Comparison of ENCODE assay signal across 8 mouse cellular contexts in the genomic region with DNA sequence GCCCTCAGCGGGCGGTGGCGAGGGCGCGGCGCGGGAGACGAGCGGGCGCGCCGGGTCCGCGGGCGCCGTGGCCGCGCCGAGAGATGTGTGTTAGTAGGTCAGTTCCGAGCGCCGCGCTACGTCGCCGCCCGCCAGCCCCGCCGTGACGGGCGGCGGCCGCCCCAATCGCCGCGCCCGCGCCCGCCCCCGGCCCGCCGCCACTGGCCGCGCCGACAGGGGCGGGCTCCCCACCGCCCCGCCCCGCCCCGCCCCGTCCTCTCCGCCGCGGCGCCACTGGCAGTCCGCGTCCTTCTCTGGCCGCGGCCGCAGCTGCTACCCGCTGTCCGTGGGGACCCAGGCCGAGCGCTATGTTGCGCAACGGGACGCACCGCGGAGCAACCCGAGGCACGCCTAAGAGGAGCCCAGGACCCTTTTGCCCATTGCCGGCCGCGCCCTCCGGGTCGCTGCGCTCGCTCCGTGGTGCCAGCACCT. TPM values are rescaled to one million over a fixed set of nuclear protein-coding genes. Genes with fewer than 3 reads are reported as not detected.
A peak's percentile ranks its signal among the peaks of the same experiment; 100 is the strongest.
DNase-seq lines count a peak whose midpoint lies in the region; ATAC-seq and TF ChIP-seq lines count a peak whose summit lies in the region.

Gene Nfil3, minus strand, starts transcription at position 123 of the 471 bp plus-strand sequence.

- peak within 1 kb of the TSS; percentile 91 for H3K4me3 ChIP-seq in cerebellum, adult 2 months (replicated peaks; ENCODE audit: insufficient read depth, low read depth, low read length)
- peak within 1 kb of the TSS; percentile 89 for H3K4me3 ChIP-seq in intestine, embryonic 16.5 days (ENCODE audit: low read length)
- H3K4me3 ChIP-seq in limb, embryonic 10.5 days, result peak within 1 kb of the TSS; percentile 88
- peak within 1 kb of the TSS; percentile 83 for H3K4me3 ChIP-seq in midbrain, embryonic 10.5 days

- TF ChIP-seq POLR2A in cerebellum, adult 2 months (IDR thresholded peaks at IDR 0.05; ENCODE audit: borderline replicate concordance, insufficient read depth, low read length), result peak; percentile 51; the same call in 1 of the 2 replicates

- peak within 1 kb of the TSS; percentile 98 for H3K4me2 ChIP-seq in intestine, embryonic 16.5 days (ENCODE audit: low read depth, low read length)

- TF ChIP-seq CTCF in cerebellum, adult 2 months (IDR thresholded peaks at IDR 0.05; ENCODE audit: borderline replicate concordance, insufficient read depth, low read depth, low read length), result no peak

- peak in 1 of 2 experiments; percentile 87 for DNase-seq in cerebellum, adult 2 months
- no peak for DNase-seq in cerebellum, adult 11-12 months
- DNase-seq in embryo, embryonic 10.5 days (ENCODE audit: low spot score), result peak; percentile 89
- DNase-seq in limb, embryonic 10.5 days (ENCODE audit: low spot score), result peak; percentile 83
- DNase-seq in midbrain, embryonic 10.5 days (ENCODE audit: low spot score), result no peak
- peak; percentile 88 for DNase-seq in skeletal muscle tissue, adult 2 months (ENCODE audit: low read depth, low spot score)

- peak within 1 kb of the TSS; percentile 94 for H3K9ac ChIP-seq in intestine, embryonic 16.5 days (ENCODE audit: low read depth, low read length)

- 2% methylated on average over 57 of the region's 79 CpGs for WGBS in cerebellum, adult 2 months
- WGBS in intestine, embryonic 16.5 days, result 0% methylated on average over 41 of the region's 79 CpGs
- WGBS in limb, embryonic 10.5 days, result under 1% methylated on average over 31 of the region's 79 CpGs
- under 1% methylated on average over 60 of the region's 79 CpGs for WGBS in midbrain, embryonic 10.5 days

- peaks cover 2% of the 10 kb centered on the region; the same call in 1 of the 2 replicates for H3K4me1 ChIP-seq in cerebellum, adult 2 months (ENCODE audit: control insufficient read depth, insufficient read depth, low read length)
- peaks cover 23% of the 10 kb centered on the region for H3K4me1 ChIP-seq in intestine, embryonic 16.5 days (ENCODE audit: control insufficient read depth, insufficient read depth, low read length)
- peaks cover 52% of the 10 kb centered on the region for H3K4me1 ChIP-seq in limb, embryonic 10.5 days
- H3K4me1 ChIP-seq in midbrain, embryonic 10.5 days, result peaks cover 54% of the 10 kb centered on the region

- H3K36me3 ChIP-seq in intestine, embryonic 16.5 days (ENCODE audit: control insufficient read depth, insufficient read depth, low read length), result no peaks in the 10 kb centered on the region
- no peaks in the 10 kb centered on the region for H3K36me3 ChIP-seq in limb, embryonic 10.5 days
- H3K36me3 ChIP-seq in midbrain, embryonic 10.5 days, result no peaks in the 10 kb centered on the region

- H3K9me3 ChIP-seq in intestine, embryonic 16.5 days (ENCODE audit: control insufficient read depth, low read length), result no peaks in the 10 kb centered on the region
- no peaks in the 10 kb centered on the region for H3K9me3 ChIP-seq in limb, embryonic 10.5 days (replicated peaks)
- H3K9me3 ChIP-seq in midbrain, embryonic 10.5 days (replicated peaks), result no peaks in the 10 kb centered on the region

- peak within 1 kb of the TSS; percentile 99 for H3K27ac ChIP-seq in cerebellum, adult 2 months (ENCODE audit: insufficient read depth, low read length)
- peak within 1 kb of the TSS; percentile 95 for H3K27ac ChIP-seq in intestine, embryonic 16.5 days (ENCODE audit: low read length)
- peak within 1 kb of the TSS; percentile 97 for H3K27ac ChIP-seq in limb, embryonic 10.5 days
- H3K27ac ChIP-seq in midbrain, embryonic 10.5 days (replicated peaks), result peak within 1 kb of the TSS; percentile 92

- H3K27me3 ChIP-seq in cerebellum, adult 2 months (ENCODE audit: control insufficient read depth, insufficient read depth, low read length), result no peaks in the 10 kb centered on the region
- H3K27me3 ChIP-seq in intestine, embryonic 16.5 days (replicated peaks; ENCODE audit: control insufficient read depth, insufficient read depth, low read length), result no peaks in the 10 kb centered on the region
- no peaks in the 10 kb centered on the region for H3K27me3 ChIP-seq in limb, embryonic 10.5 days (ENCODE audit: low read depth, poor library complexity, severe bottlenecking)
- H3K27me3 ChIP-seq in midbrain, embryonic 10.5 days (ENCODE audit: low read depth, poor library complexity, severe bottlenecking), result peaks cover 38% of the 10 kb centered on the region

- peak; percentile 32 for ATAC-seq in granulocyte monocyte progenitor cell, adult 5-6 weeks (replicated peaks; ENCODE audit: poor library complexity, severe bottlenecking)
- peak; percentile 91 for ATAC-seq in intestine, embryonic 16.5 days

RNA-seq across cellular contexts. Expression of gene Nfil3, which starts in this region (rescaled TPM):
- polyA plus RNA-seq in cerebellum, adult 2 months (2012; rRNA removed), result 9.5 and 9.6 TPM in 2 replicates
- 3.9 and 8.3 TPM in 2 replicates for total RNA-seq in granulocyte monocyte progenitor cell, adult 5-6 weeks (2014; fragmentation: Nextera tagmentation)
- 14.0 and 14.5 TPM in 2 replicates for total RNA-seq in granulocyte monocyte progenitor cell, adult 5-6 weeks (2017)
- 28.4 and 30.0 TPM in 2 replicates for polyA plus RNA-seq in intestine, embryonic 16.5 days (2015; fragmentation: Nextera tagmentation; extraction: Ambion mirVana)
- 34.9 and 43.0 TPM in 2 replicates for polyA plus RNA-seq in limb, embryonic 10.5 days (2016; fragmentation: Nextera tagmentation; extraction: Ambion mirVana)
- 16.3 and 16.5 TPM in 2 replicates for polyA plus RNA-seq in midbrain, embryonic 10.5 days (2016; fragmentation: Nextera tagmentation; extraction: Ambion mirVana)

Comparison
In these comparisons a context has a peak if more than half of its experiments do, and no peak if none do; other contexts are left out.
1. DNase-seq: peak in embryo, embryonic 10.5 days (single experiment), limb, embryonic 10.5 days (single experiment) and skeletal muscle tissue, adult 2 months (single experiment); none in cerebellum, adult 11-12 months (single experiment) and midbrain, embryonic 10.5 days (single experiment).
2. Peak in every context shown above with its lines, with median percentiles within 50 percentile points of each other: H3K27ac ChIP-seq and H3K4me3 ChIP-seq.